Mouse (Mus musculus): ENCODE results near the gene Cpvl. TPM values are rescaled to one million over a fixed set of nuclear protein-coding genes. Genes with fewer than 3 reads are reported as not detected.

The Cpvl gene
- polyA plus RNA-seq, 1 experiment from 2014 or later = not detected

- Histone ChIP-seq H3K4me1 (replicated peaks) (no peaks in the 10 kb centered on the region), H3K9me3 (no peaks in the 10 kb centered on the region), H3K9ac (no peak overlapping the region), H3K27me3 (no peaks in the 10 kb centered on the region), H3K4me3 (no peak overlapping the region), H3K36me3 (no peaks in the 10 kb centered on the region), H3K4me2 (no peak overlapping the region), H3K27ac (replicated peaks) (no peak overlapping the region)
- ATAC-seq (ENCODE audit: low read depth) = no peak
- 93% methylated on average over 7 of the region's 7 CpGs for WGBS
Observed at GRCm38 (mm10) chr6:53920041-53920440, 58.4 kb downstream of the Cpvl start.

GRCm38 (mm10) chr6:53917026-53917558 is 61.4 kb downstream of the Cpvl start:
- Histone ChIP-seq H3K4me3 (no peak overlapping the region), H3K9ac (no peak overlapping the region), H3K9me3 (no peaks in the 10 kb centered on the region), H3K4me2 (no peak overlapping the region), H3K27me3 (no peaks in the 10 kb centered on the region), H3K36me3 (no peaks in the 10 kb centered on the region), H3K27ac (replicated peaks) (no peak overlapping the region), H3K4me1 (replicated peaks) (peaks cover 4% of the 10 kb centered on the region; the same call in 1 of the 2 replicates)
- no peak for ATAC-seq (ENCODE audit: low read depth)
- WGBS = 95% methylated on average over 6 of the region's 6 CpGs

- no peak overlapping the region for H3K4me2 ChIP-seq
- no peak overlapping the region for H3K9ac ChIP-seq
- no peak overlapping the region for H3K4me3 ChIP-seq
- H3K27ac ChIP-seq (replicated peaks) = no peak overlapping the region
- no peak for ATAC-seq (ENCODE audit: low read depth)
- H3K36me3 ChIP-seq = no peaks in the 10 kb centered on the region
- WGBS = 92% methylated on average over 3 of the region's 3 CpGs
- H3K4me1 ChIP-seq (replicated peaks) = peaks cover 4% of the 10 kb centered on the region; the same call in 1 of the 2 replicates
- no peaks in the 10 kb centered on the region for H3K9me3 ChIP-seq
- no peaks in the 10 kb centered on the region for H3K27me3 ChIP-seq
Observed at GRCm38 (mm10) chr6:53915347-53915746, 63.1 kb downstream of the Cpvl start.

DNA sequence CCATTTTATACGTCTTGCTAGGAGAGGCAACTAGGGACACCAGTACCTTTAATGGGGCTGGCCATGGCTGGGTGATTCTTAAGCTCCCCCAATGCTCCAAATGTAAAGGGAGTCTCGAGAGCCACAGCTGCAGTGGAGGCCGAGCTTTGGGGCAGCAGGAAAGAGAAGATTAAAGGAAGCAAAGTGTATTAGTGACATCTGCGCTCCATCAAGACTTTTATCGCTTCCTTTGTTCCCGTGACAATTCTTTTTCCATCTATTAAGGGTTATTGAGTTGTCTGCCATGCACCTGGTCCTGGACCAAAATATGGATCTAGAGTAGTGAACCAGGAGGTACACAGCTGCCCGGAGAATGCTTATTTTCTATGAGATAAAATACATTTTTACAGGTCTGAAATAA is 65.3 kb downstream of the Cpvl start:
- Histone ChIP-seq H3K4me2 (no peak overlapping the region), H3K27ac (replicated peaks) (peak overlapping the region; percentile 42; the same call in 1 of the 2 replicates), H3K4me1 (replicated peaks) (peaks cover 14% of the 10 kb centered on the region), H3K27me3 (no peaks in the 10 kb centered on the region), H3K36me3 (no peaks in the 10 kb centered on the region), H3K4me3 (no peak overlapping the region), H3K9me3 (no peaks in the 10 kb centered on the region), H3K9ac (no peak overlapping the region)
- 11% methylated on average over 7 of the region's 7 CpGs for WGBS
- no peak for ATAC-seq (ENCODE audit: low read depth)

DNA sequence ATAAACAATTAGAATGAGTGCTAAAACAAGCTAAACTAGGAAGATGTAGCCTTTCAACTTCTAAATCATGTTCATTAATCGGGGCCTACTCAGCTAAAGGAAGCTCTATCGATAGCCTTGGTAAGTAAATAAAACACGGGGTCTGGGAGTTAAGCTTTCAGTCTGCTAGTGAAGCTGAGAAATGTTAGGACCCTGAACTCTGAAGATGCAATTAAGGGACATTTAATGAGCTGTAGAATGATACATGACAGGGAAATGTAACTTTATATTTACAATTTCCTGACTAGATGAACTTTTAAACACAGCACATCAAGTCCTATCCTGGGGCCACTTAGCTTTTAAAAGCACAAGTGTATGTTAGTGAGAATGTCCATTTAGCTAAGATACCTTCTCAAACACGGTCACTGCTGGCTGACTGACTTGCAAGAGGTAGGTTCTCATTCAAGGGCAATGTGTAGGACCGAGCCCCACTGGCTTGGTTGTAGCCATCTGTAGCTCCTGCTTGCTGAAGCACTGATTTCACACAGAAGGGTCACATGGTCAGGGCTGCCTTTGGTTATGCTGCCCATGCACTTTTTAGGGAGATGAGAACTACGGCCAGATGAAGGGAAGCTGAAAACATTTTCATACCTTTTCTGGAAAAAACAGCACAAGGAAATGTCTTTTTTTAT is 66.2 kb downstream of the Cpvl start:
- Histone ChIP-seq H3K9me3 (no peaks in the 10 kb centered on the region), H3K27ac (replicated peaks) (no peak overlapping the region), H3K4me2 (no peak overlapping the region), H3K9ac (no peak overlapping the region), H3K36me3 (no peaks in the 10 kb centered on the region), H3K4me3 (no peak overlapping the region), H3K4me1 (replicated peaks) (peaks cover 18% of the 10 kb centered on the region), H3K27me3 (no peaks in the 10 kb centered on the region)
- 74% methylated on average over 6 of the region's 6 CpGs for WGBS
- ATAC-seq (ENCODE audit: low read depth) = no peak

GRCm38 (mm10) chr6:53909986-53910385 is 68.5 kb downstream of the Cpvl start:
- Histone ChIP-seq H3K9ac (no peak overlapping the region), H3K27ac (replicated peaks) (no peak overlapping the region), H3K4me1 (replicated peaks) (peaks cover 31% of the 10 kb centered on the region), H3K9me3 (no peaks in the 10 kb centered on the region), H3K27me3 (no peaks in the 10 kb centered on the region), H3K4me3 (no peak overlapping the region), H3K36me3 (no peaks in the 10 kb centered on the region), H3K4me2 (no peak overlapping the region)
- 20% methylated on average over 3 of the region's 3 CpGs for WGBS
- ATAC-seq (ENCODE audit: low read depth) = no peak

- no peak for ATAC-seq (ENCODE audit: low read depth)
- 9% methylated on average over 4 of the region's 5 CpGs for WGBS
- H3K36me3 ChIP-seq = no peaks in the 10 kb centered on the region
Observed at GRCm38 (mm10) chr6:53909446-53909845, 69.0 kb downstream of the Cpvl start.

GRCm38 (mm10) chr6:53906871-53907270 is 71.6 kb downstream of the Cpvl start:
- Histone ChIP-seq H3K9me3 (0 out of 2 replicates have a peak, but pooled peaks cover 5% of the 10 kb centered on the region), H3K27me3 (no peaks in the 10 kb centered on the region), H3K36me3 (no peaks in the 10 kb centered on the region), H3K9ac (no peak overlapping the region), H3K27ac (replicated peaks) (no peak overlapping the region), H3K4me1 (replicated peaks) (peaks cover 29% of the 10 kb centered on the region), H3K4me2 (no peak overlapping the region), H3K4me3 (no peak overlapping the region)
- 62% methylated on average over 4 of the region's 4 CpGs for WGBS
- no peak for ATAC-seq (ENCODE audit: low read depth)

More at GRCm38 (mm10) chr6:53909446-53909845, 69.0 kb downstream of the Cpvl start:
- H3K9me3 ChIP-seq = no peaks in the 10 kb centered on the region
- H3K4me3 ChIP-seq = no peak overlapping the region
- H3K27me3 ChIP-seq = no peaks in the 10 kb centered on the region
- no peak overlapping the region for H3K9ac ChIP-seq
- H3K27ac ChIP-seq (replicated peaks) = no peak overlapping the region
- no peak overlapping the region for H3K4me2 ChIP-seq
- peaks cover 31% of the 10 kb centered on the region for H3K4me1 ChIP-seq (replicated peaks)

DNA sequence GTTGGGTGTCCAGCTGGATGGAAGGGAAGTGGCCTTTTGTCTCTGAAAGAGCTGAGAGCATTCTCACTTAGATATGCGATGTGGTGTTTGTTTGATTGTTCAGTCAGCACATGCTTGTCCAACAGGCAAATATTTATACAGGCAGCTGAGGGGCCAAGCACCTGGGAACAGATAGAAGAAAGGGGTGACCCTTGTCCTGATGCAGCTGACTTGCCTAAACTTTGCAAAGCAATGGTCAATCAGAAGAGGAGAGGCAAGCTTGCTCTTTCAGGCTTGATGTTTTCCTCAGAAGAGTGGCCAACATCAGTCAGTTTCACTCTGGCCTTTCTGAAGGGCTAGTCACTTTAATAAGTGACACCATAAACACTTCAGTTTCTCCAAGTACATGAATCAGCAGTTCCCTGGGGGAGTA is 72.4 kb downstream of the Cpvl start:
- 0 out of 2 replicates have a peak, but pooled peaks cover 5% of the 10 kb centered on the region for H3K9me3 ChIP-seq
- no peaks in the 10 kb centered on the region for H3K36me3 ChIP-seq
- 63% methylated on average over 1 of the region's 1 CpGs for WGBS
- no peak overlapping the region for H3K4me2 ChIP-seq
- no peak overlapping the region for H3K9ac ChIP-seq
- no peak overlapping the region for H3K4me3 ChIP-seq
- ATAC-seq (ENCODE audit: low read depth) = no peak
- no peak overlapping the region for H3K27ac ChIP-seq (replicated peaks)
- peaks cover 29% of the 10 kb centered on the region for H3K4me1 ChIP-seq (replicated peaks)
- no peaks in the 10 kb centered on the region for H3K27me3 ChIP-seq

DNA sequence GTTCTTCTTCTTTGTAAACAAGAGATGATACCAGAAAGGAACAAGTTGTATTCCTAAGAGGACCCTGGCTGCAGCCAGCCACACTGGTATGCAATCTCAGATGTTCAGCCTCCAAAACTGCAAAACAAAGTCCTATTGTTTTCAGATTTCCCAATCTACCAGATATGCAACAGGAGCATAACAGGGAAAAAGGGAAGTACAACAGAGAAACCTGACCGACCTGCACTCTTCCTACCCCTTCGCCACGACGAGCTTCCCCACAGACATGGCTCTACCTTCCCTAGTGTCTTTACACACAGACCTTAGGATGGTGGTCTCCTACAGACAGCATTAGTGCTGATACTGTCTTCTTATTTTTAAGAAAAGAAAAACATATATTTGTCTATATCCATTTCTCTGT is 72.9 kb downstream of the Cpvl start:
- 88% methylated on average over 4 of the region's 4 CpGs for WGBS
- H3K9me3 ChIP-seq = 0 out of 2 replicates have a peak, but pooled peaks cover 5% of the 10 kb centered on the region

GRCm38 (mm10) chr6:53904703-53905395 is 73.6 kb downstream of the Cpvl start:
- Histone ChIP-seq H3K4me1 (replicated peaks) (peaks cover 28% of the 10 kb centered on the region), H3K27me3 (no peaks in the 10 kb centered on the region), H3K9me3 (0 out of 2 replicates have a peak, but pooled peaks cover 5% of the 10 kb centered on the region), H3K9ac (no peak overlapping the region), H3K36me3 (no peaks in the 10 kb centered on the region), H3K4me2 (no peak overlapping the region), H3K27ac (replicated peaks) (no peak overlapping the region), H3K4me3 (no peak overlapping the region)
- 84% methylated on average over 4 of the region's 4 CpGs for WGBS
- ATAC-seq (ENCODE audit: low read depth) = no peak

More for the DNA sequence above, 72.9 kb downstream of the Cpvl start:
- Histone ChIP-seq H3K9ac (no peak overlapping the region), H3K36me3 (no peaks in the 10 kb centered on the region), H3K4me1 (replicated peaks) (peaks cover 29% of the 10 kb centered on the region), H3K27ac (replicated peaks) (no peak overlapping the region), H3K27me3 (no peaks in the 10 kb centered on the region), H3K4me2 (no peak overlapping the region), H3K4me3 (no peak overlapping the region)
- ATAC-seq (ENCODE audit: low read depth) = no peak

DNA sequence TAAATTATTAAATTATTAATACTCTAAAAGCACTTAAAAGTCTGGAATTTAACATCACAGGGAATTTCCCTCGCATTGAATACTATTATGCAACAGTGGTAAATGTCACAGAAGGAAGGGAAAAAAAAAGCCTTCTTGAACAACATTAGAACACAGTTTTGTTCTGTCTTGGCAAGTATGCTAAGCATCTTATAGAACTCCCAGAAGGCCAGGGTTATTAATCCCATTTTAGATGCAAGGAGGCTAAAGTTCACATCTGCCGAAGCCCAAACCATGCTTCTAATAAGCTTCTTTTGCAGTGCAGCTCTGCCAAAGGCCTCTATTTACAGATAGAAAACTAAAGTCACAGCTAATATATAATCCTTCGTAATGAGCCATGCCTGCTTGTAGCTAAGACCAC is 74.3 kb downstream of the Cpvl start:
- Histone ChIP-seq H3K9ac (no peak overlapping the region), H3K4me1 (replicated peaks) (peaks cover 21% of the 10 kb centered on the region), H3K36me3 (no peaks in the 10 kb centered on the region), H3K4me3 (no peak overlapping the region), H3K27me3 (no peaks in the 10 kb centered on the region), H3K9me3 (0 out of 2 replicates have a peak, but pooled peaks cover 5% of the 10 kb centered on the region), H3K27ac (replicated peaks) (no peak overlapping the region), H3K4me2 (no peak overlapping the region)
- no peak for ATAC-seq (ENCODE audit: low read depth)
- WGBS = 76% methylated on average over 3 of the region's 3 CpGs

Measured in neural tube, embryonic 13.5 days (tissue).